Mouse (Mus musculus) cortical plate, adult 2 months (tissue): ENCODE measurements at regions not wholly inside any gene's neighbourhood (a gene's known extent, or its start where the extent isn't known, plus 50 kb on each side); places are given as distances from the start of the nearest gene placed in this dataset.

Experiments
- H3K27ac ChIP-seq: fragments of 200-500 bp; 2 replicates; pipeline ENCODE4 v1.5.1; 2012; ENCODE audit warnings: low read length, control low read depth, inconsistent platforms; ENCODE audit not compliant: insufficient read depth
- H3K4me1 ChIP-seq: fragments of 200-500 bp; 2 replicates; pipeline ENCODE4 v1.6.1; 2011; ENCODE audit warnings: low read length; ENCODE audit not compliant: control insufficient read depth, insufficient read depth
- H3K4me3 ChIP-seq: fragments of 200-500 bp; 2 replicates; pipeline ENCODE4 v1.5.1; 2011; ENCODE audit warnings: mild to moderate bottlenecking, low read length, control low read depth; ENCODE audit not compliant: insufficient read depth
- CTCF ChIP-seq: fragments of 200-500 bp; IDR thresholded peaks from 2 replicates; pipeline ENCODE4 v1.5.1; 2011; ENCODE audit warnings: mild to moderate bottlenecking, control low read depth, low read length; ENCODE audit not compliant: insufficient read depth; ENCODE audit errors: extremely low read depth
- POLR2A ChIP-seq: fragments of 200-500 bp; IDR thresholded peaks from 2 replicates; pipeline ENCODE4 v1.6.1; 2011; ENCODE audit warnings: mild to moderate bottlenecking, low read length, control low read depth; ENCODE audit not compliant: insufficient read depth; ENCODE audit errors: extremely low read depth

GRCm38 (mm10) chr5:102424636-102425242 is 56.5 kb upstream of the Arhgap24 start:
- Histone ChIP-seq H3K4me3 (no peak overlapping the region), H3K4me1 (no peaks in the 10 kb centered on the region), H3K27ac (no peak overlapping the region)
- TF ChIP-seq POLR2A (no peak), CTCF (no peak)

- TF ChIP-seq POLR2A (no peak), CTCF (no peak)
- H3K4me1 ChIP-seq = no peaks in the 10 kb centered on the region
- H3K4me3 ChIP-seq = no peak overlapping the region
- H3K27ac ChIP-seq = no peak overlapping the region
These were observed 52.9 kb upstream of the Arhgap24 start for GRCm38 (mm10) chr5:102428310-102428709.
